Comparison of ENCODE assay signal across 18 mouse cellular contexts in genomic region chr4:55517438-55517837, GRCm38 (mm10).
"Had no signal": no experiment of that assay in that cellular context is flagged by ENCODE, and none has a peak within 500 bp of the region (broad histone marks: within the 10 kb centered on the region; RNA-seq: fewer than 3 reads in every experiment).

No protein-coding gene starts in this region.

- H3K4me1 ChIP-seq: neural tube, embryonic 13.5 days had no signal

- H3K36me3 ChIP-seq: midbrain, embryonic 10.5 days; midbrain, embryonic 13.5 days; neural tube, embryonic 13.5 days; neural tube, embryonic 15.5 days had no signal

- H3K9me3 ChIP-seq: midbrain, embryonic 10.5 days; midbrain, embryonic 13.5 days; neural tube, embryonic 13.5 days; neural tube, embryonic 15.5 days had no signal

- DNase-seq: lung, adult 18-20 months; lung, embryonic 14.5 days; lung, postnatal 10 days; lung, postnatal 4 days; retina, postnatal 1 day; right cerebral cortex, adult 18-20 months; right cerebral cortex, postnatal 25 days; right cerebral cortex, postnatal 4 days; spleen, adult 18-20 months; thymus, adult 18-20 months; thymus, postnatal 14 days; thymus, postnatal 36 days had no signal

- H3K27me3 ChIP-seq: neural tube, embryonic 15.5 days had no signal

- ATAC-seq: midbrain, embryonic 13.5 days; midbrain, embryonic 16.5 days had no signal

- H3K27ac ChIP-seq: midbrain, embryonic 10.5 days; midbrain, embryonic 13.5 days; neural tube, embryonic 13.5 days; neural tube, embryonic 15.5 days had no signal

- H3K4me3 ChIP-seq: midbrain, embryonic 10.5 days; midbrain, embryonic 13.5 days; myocyte; neural tube, embryonic 13.5 days; neural tube, embryonic 15.5 days had no signal
